Mouse (Mus musculus) induced T-regulatory cell, adult 2 months (primary cell): ENCODE measurements around the gene Afdn.
"Not testable (repeated sequence)": the region's sequence is repeated elsewhere in the genome, so short reads cannot be mapped to it uniquely, and the experiment has no call there.

Experiments
- DNase-seq: peaks from one replicate; pipeline ENCODE4 v3.0.0-alpha.2; 2012; ENCODE audit warnings: low read depth

Afdn gene

DNA sequence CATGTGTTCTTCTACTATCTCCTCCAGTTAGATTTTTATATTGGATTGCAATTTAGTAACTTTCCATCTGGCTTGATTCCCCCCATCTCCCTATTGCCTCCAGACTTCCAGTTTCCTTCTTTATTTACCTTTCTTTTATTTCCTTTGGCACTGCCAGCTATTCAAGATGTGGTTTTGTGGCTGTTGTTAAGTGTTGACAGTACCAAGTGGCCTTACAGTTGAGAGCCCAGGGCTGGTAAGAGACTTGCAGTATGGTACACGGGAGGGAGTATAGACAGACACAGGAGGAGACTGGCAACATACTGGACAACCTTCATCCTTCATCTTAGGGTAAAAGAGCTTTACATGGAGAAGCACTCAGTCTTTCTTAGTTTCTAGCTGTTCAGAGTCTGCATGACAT, 119.4 kb downstream of the Afdn start:
- DNase-seq, result no peak

DNA sequence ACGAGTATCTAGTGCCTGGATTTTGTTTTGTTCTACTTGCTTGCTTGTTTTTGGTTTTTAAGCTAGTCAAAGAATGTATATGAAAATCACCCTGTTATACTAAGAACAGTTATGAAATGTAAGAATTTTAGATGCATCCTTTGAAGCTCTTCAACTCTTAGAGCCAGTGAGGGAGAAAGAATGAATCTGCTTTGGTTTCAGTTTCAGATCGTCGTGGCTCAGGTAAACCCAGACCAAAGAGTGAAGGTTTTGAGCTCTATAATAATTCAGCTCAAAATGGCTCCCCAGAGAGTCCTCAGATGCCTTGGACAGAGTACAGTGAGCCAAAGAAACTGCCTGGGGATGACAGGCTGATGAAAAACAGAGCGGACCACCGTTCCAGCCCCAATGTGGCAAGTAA, 123.2 kb downstream of the Afdn start:
- peak; percentile 34 for DNase-seq

- DNase-seq, result no peak
These were observed 129.6 kb downstream of the Afdn start for GRCm38 (mm10) chr17:13889818-13890434.

DNA sequence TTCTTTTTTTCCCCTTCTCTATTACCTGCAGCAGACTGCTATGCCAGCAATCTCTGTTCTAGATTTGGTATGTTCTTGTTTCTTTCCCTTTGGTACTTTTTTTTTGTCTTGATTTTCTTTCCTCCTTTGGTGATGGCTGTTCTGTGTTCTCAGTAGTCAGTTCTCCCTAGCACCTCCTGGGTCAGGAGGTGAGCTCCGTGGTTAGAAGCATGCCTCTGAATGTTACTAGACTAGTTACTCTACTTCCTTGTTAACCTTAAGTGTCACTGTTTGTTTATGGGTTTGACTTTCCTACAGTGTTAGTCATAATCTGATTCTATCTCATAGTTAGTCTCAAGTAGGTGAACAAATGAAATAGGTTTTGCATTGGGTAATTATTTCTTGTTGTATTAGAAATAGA, 130.6 kb downstream of the Afdn start:
- no peak for DNase-seq

DNA sequence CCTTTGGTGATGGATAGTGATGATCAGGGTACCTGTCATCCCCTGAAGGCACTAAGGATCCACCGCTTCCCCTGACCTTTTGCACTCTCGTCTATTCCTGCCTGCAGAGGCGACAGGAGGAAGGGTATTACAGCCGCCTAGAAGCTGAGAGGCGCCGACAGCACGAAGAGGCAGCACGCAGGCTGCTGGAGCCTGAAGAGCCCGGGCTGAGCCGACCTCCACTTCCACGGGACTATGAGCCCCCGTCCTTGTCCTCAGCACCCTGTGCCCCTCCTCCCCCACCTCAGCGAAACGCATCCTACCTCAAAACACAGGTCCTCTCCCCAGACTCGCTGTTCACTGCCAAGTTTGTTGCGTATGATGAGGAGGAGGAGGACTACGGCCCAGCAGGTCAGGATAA, 138.5 kb downstream of the Afdn start:
- no peak for DNase-seq

DNA sequence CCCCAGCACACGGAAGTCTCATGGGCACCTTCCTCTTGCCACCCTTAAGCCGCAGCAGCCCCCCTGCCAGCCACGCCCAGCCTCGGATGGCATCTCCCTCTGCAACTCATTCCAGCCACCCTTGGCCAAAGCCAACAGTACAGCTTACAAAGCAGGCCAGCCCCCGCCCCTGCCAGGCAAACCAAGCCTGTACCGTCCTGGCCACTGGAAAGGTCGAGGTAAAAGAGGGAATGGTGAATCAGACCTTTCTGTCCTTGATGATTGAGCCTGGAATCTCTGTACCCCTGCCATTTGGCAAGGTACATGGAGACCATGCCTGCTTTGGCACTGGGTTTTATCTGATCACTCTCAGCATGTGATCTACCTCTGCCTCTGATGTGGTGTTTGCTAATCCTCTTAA, 138.9 kb downstream of the Afdn start:
- DNase-seq, result no peak

GRCm38 (mm10) chr17:13903793-13904192, 143.5 kb downstream of the Afdn start:
- DNase-seq, result peak; percentile 12

DNA sequence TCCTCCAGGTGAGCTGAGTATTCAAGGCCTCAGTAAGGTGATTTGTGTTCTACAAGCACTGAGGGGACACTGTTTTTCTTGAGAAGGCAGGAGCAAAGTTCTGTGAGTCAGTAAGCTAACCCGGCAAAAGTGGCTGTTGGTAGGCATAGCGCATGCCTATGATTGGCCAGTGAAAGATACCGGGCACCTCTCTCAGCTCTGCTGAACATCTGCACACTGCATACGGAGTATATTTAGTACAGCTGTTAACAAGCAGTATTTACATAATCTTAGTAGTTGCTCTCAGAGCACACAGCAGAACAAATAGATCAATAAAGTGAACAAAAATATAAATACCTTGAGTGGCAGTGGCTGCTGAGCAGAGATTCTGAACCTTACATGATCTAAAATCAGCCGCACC, 146.7 kb downstream of the Afdn start:
- no peak for DNase-seq

DNA sequence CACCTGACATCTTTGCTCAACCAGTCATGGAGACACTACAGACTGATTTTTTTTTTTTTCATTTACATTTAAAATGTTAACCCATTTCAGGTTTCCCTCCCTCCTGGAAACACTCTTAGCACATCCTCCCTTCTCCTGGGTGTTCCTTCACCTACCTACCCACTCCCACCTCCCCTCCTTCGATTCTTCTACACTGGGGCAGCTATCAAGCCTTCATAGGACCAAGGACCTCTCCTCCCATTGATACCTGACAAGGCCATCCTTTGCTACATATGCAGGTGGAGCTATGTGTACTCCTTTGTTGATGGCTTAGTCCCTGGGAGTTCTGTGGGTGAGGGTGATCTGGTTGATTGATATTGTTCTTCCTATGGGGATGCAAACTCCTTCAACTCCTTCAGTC, 147.3 kb downstream of the Afdn start:
- DNase-seq, result no peak

- no peak for DNase-seq
These were observed 153.6 kb downstream of the Afdn start for GRCm38 (mm10) chr17:13913951-13914350.

- no peak for DNase-seq
These were observed 154.2 kb downstream of the Afdn start for GRCm38 (mm10) chr17:13914531-13914930.

GRCm38 (mm10) chr17:13920771-13921170, 160.4 kb downstream of the Afdn start:
- no peak for DNase-seq

GRCm38 (mm10) chr17:13923418-13923817, 163.1 kb downstream of the Afdn start:
- no peak for DNase-seq

GRCm38 (mm10) chr17:13924588-13924987, 164.2 kb downstream of the Afdn start:
- no peak for DNase-seq

DNA sequence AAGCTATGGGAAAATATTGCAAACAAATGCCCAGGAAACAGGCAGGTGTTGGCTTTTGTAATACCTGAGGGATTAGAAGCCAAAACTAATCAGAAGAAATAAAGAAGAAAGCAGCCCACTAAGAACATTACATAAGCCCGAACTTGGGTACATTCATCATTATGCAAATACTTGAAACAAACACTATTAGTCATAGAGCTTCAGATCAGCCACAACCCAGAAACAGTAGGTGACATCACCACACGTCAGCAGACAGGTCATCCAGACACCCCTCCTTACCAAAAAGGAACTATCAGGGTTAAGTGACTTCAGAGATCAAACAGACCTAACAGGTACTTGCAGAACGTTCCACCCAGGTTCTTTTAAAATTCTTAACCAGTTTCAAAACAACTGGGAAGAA, 165.6 kb downstream of the Afdn start:
- no peak for DNase-seq

GRCm38 (mm10) chr17:13930421-13930820, 170.1 kb downstream of the Afdn start:
- DNase-seq, result no peak

GRCm38 (mm10) chr17:13935364-13935763, 175.0 kb downstream of the Afdn start:
- DNase-seq, result not testable (repeated sequence)

- DNase-seq, result no peak
These were observed 177.4 kb downstream of the Afdn start for GRCm38 (mm10) chr17:13937787-13938186.

DNA sequence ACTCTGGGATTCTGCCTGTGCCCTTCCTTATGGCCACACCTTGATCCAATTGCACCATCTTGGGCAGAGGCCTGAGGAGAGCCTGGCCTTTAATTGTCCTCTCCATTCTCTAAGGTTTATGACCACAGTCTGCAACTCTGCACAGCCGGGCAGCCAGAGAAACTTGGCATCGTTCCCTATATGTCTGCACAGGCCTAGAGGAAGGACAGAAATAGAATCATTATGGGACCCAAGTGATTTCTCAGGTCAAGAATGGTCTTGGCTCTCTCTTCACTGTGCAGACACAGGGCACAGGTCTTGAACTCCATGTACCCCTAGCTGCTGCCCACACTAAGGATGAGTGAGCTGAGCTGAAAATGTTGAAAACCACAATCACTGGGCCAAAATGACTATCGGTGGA, 178.3 kb downstream of the Afdn start:
- DNase-seq, result no peak

- DNase-seq, result not testable (repeated sequence)
These were observed 178.9 kb downstream of the Afdn start for GRCm38 (mm10) chr17:13939231-13939630.

- DNase-seq, result no peak
These were observed 180.1 kb downstream of the Afdn start for GRCm38 (mm10) chr17:13940487-13940886.

GRCm38 (mm10) chr17:13948073-13948472, 187.7 kb downstream of the Afdn start, which contains the start of gene Gm7168:
TSS of gene Gm7168 (plus strand) at chr17:13948373.
- not testable (repeated sequence) for DNase-seq

DNA sequence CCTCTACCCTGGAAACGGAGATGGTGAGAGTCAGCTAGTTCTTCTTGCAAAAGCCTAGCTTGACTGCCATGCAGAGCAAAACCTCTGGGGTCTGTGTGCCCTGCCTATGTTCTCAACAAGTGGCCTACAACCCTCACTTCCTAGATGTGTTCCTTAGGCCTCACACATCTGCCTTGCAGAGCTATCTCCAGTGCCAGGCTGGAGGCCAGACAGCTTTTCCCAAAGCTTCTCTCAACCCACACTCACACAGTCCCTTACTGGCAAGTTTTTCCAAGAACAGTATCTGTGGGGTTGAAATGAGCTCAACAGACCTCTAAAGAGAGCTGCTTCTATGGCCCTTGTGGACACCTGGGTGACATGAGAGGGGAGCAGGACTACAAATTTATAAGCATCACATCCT, 191.2 kb downstream of the Afdn start:
- DNase-seq, result not testable (repeated sequence)
